Mouse (Mus musculus): ENCODE results near the gene Myg1.

Gene Myg1

GRCm38 (mm10) chr15:102346444-102346843 is 14.9 kb downstream of the Myg1 start:
- no peak for DNase-seq

DNA sequence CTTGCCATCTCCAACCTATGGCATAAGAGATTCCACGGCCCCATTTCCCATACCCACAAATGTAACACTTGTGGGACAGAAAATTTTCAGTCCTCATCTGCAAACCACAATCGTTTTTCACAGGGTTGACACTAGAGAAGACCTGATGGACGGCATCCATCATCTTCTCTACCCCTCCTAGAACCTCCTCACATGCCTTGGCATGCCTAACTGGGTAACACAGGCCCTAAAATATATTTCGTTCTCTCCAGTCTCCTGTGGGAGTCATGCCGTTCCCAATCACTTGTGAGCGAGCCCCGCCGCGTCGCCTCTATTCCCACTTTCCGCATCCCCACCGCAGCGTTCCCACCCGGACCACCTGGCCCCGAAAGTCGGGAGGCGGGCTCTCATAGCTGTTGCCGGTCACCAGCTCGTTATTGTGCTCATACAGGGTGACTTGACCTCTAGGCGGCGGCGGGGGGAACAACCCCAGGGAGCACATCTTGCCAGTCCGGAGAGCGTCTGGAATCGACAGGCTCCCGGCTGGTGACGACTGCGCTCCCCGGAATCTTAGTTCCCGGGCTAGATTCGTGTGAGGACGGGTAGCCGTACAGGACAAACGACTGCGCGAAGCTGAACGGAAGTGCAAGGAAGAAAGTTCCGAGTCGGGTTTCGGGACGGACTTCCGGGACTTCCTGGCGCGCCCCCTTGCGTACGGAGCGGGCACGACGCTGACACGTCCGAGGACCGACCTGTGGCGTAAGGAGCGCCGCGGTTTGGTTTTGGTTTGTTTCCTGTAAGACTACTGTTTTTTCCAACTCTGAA is 18.8 kb downstream of the Myg1 start, which contains the start of gene Aaas:
Aaas (minus strand) TSS at position 634 of the 804 bp plus-strand sequence.
- DNase-seq = peak; percentile 85 to 88

- no peak for DNase-seq
Observed at GRCm38 (mm10) chr15:102350942-102351291, 19.4 kb downstream of the Myg1 start.

DNA sequence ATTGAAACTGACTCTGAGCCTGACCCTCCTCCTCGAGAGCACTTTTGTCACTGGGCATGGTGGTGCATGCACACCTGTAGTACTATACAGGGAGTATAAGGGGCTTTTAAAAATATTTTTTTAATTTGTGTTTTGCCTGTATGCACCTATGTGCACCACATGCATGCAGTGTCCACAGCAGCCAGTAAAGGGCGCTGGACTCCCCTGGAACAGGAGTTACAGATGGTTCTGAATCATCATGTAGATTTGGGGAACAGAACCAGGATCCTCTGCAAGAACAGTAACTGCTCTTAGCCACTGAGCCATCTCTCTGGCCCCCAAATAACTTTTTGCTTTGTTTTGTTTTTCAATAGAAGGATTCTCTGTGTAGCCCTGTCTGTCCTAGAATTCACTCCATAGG is 20.7 kb downstream of the Myg1 start:
- no peak for DNase-seq

DNA sequence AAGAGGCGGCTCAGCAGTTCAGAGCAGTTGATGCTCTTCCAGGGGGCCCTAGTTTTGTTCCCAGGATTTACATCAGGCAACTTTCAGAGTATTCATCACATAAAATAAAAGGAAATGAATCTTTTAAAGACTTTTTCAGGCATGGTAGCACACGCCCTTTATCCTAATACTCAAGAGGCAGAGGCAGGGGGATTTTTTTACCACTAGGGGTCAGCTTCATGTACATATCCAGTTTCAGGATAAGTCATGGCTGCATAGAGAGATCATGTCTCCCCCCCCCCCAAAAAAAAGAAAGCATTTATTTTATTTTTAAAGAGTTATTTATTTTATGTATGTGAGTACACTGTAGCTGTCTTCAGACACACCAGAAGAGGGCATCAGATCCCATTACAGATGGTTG is 22.5 kb downstream of the Myg1 start:
- DNase-seq = no peak

GRCm38 (mm10) chr15:102355134-102355870 is 23.8 kb downstream of the Myg1 start:
- no peak for DNase-seq

- DNase-seq = no peak
Observed at GRCm38 (mm10) chr15:102355871-102356441, 24.4 kb downstream of the Myg1 start.

DNA sequence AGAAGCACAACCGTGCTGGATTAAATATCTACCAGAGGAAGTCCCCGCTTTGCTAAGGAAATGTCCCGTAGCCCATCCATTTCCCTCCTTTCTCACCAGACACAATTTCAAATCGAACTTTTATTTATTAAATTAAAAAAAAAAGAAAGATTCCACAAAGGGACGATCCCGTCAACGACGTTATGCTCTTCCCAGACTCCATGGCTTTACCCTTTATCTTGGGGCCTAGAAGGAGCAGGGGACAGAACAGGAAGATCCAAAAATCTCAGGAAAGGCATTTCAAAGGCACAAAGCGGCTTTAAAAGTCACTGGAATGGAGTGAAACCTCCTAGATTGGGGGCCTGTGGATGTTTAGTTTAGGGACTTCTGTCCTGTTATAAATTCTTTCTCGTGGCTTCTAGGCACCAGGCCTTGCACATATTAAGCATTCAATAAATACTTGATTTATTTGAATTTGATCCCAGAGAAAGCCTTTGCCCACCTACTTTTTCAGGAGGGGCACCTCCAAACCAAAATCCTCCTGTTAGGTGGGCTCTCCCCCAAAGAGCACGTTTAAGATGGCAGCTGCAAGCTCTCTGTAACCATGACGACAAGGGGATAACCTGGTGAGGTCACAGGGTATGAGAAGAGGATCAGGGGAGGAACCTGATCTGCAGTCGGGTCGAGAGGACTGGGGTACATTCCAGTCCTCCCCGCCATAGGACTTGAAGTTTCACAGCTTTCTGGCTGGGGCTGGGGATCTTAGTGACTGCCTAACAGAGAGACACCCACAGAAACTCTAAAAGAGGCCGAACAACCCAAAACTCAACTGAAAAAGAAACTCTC is 25.2 kb downstream of the Myg1 start:
- DNase-seq = no peak

DNA sequence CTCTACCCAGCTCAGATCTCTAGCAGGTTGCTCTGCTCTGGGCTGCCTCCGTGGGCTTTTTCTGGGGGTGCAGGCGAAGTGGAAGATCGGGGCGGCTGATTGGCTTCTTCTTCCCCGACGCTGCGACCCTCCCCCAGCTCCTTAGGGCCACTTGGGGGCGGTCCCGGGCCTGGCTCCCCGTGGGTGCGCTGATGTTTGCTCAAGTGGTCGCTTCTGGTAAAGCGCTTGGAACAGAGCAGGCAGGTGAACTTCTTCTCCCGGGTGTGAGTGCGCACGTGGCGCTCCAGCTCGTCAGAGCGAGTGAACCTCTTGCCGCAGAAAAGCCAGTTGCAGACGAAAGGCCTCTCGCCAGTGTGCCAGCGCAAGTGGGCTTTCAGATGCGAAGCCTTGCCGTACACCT is 26.6 kb downstream of the Myg1 start:
- no peak for DNase-seq

DNA sequence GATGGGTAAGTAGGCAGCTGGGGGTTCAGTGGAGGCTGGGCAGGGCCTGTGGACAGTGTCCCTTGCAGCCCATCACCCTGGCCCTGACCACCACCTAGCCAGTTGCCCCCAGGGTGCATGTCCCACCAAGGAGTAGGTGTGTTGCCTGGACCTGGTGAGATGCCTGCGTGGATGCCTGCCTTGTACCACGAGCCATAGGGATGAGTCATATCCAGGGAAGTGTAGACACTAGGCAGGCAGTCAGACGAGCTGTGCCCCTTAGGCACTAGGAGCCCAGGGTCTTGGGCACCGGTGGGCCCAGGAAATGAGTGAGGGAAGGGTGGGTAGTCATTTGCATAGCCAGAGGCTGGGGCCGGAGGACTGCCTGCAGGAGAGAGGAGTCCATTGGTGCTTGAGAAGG is 27.3 kb downstream of the Myg1 start:
- no peak for DNase-seq

DNA sequence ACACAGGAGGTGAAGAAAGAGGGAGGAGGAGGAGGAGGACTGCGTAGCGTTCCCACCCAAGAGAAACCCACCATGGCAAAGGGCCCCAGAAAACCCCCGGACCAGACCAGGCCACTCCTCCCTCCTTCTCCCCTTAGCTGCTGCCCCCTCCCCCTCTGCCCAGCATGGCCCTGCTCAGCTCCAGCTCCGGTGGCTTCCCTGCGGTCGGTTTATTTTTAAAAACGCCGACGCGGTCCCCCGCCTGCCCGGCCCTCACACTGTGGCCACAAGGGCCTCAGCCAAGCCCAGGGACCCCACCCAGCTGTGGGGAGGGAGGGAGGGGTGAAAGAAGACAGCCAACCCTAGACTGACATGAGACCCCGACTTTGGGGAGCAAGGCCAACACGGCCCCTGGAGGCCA is 31.1 kb downstream of the Myg1 start:
- DNase-seq = no peak

- DNase-seq = no peak
Observed at GRCm38 (mm10) chr15:102364678-102365077, 33.2 kb downstream of the Myg1 start.

DNA sequence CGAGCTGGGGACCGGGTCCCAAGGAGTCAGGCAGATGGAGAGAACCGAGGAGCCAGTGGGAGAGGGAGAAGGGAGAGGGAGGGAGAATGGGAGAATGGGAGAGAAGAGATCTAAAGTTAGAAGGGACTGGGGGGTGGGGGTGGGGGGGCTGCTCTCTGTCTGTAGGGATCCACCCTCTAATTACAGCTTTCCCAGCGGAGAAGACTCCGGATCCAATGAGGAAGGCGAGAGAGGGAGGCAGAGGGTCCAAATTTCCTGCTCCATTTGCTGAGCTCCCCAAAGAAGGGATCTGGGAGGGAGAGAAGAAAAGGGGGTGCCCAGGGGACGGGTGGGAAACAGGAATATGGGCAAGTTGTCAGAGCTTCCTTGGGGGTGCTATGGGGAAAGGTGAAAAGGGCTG is 34.7 kb downstream of the Myg1 start:
- no peak for DNase-seq

GRCm38 (mm10) chr15:102366733-102367344 is 35.3 kb downstream of the Myg1 start, which contains the start of gene Sp7:
Gene Sp7 (minus strand): TSS chr15:102367182.
- no peak for DNase-seq

DNA sequence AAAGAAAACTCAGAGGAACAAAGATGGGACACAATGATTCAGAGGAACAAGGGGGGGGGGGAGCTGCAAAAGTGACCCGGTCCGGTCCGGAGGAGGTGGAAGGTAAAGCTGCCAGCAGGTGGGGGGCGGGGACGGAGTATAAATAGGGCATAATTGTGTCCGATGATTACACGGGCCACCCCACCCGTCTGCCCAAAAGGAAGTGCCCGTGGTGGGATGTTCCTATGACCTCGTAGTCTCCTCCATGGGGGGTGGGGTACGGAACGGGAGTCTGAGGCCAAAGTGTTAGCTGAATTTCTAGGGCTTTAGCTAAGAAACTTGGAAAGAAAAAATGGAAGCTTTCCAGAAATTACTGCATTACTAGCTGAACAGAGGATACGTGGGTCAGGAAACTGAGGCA is 38.5 kb downstream of the Myg1 start:
- no peak for DNase-seq

GRCm38 (mm10) chr15:102370727-102371126 is 39.2 kb downstream of the Myg1 start:
- no peak for DNase-seq

GRCm38 (mm10) chr15:102376453-102377162 is 45.1 kb downstream of the Myg1 start:
- peak; percentile 35 to 49 for DNase-seq

DNA sequence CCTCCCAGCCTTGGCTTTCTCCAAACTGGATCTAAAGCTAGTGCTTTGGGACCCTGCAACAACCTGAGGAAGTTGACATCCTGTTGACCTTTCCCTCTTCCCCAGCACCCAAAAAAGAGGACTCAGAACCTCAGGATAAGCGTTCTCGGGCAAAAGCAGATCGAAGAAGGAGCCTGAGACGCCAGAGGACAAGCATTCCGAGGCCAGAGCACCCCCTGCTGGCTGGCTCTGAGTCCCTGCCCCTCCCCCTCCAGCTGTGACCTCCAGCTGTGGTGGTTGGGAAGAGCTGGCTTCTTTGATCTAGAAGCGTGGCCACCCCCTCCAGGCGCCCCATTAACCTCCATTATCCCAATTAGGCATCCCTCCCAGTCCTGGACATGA is 45.6 kb downstream of the Myg1 start:
- DNase-seq = peak; percentile 52 to 72

DNA sequence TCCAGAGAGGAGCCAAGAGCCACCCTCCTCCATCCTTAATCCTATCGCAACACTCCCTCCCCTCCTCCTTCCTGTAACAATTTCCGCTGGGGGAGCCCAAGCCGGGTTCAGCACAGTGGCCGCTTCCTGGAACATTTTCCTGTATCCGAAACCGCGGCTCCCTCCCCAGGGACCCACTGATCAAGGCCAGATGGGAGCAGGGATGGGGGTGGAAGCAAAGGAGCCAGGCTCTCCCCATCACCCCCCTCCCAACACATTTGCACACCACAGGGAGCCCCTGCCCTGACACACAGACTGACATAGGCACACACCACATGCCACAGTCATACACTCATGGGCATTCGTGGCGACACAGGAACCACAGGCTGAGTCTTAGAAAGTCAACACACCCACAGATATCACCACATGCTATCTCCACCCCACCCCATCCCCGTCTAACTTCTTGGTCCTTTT is 46.3 kb downstream of the Myg1 start:
- no peak for DNase-seq

DNA sequence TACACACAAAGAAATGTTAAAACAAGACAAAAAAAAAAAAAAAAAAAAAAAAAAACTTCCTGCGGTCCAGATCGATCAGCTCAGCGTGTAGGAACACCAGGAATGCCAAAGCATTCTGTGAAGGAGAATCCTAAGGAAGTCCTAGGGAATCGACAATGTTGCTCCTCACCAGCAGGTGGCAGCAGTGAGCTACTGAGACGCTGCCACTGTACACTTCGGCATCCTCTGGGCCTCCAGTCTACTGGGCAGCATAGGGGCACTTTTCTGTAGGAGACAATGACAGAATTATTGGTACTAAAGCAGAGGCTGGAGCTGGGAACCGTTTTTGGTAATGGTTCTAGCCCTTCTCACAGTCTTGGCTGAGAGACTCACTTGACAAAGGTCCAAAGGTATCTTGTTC is 50.1 kb downstream of the Myg1 start:
- peak; percentile 31 to 32 for DNase-seq

DNA sequence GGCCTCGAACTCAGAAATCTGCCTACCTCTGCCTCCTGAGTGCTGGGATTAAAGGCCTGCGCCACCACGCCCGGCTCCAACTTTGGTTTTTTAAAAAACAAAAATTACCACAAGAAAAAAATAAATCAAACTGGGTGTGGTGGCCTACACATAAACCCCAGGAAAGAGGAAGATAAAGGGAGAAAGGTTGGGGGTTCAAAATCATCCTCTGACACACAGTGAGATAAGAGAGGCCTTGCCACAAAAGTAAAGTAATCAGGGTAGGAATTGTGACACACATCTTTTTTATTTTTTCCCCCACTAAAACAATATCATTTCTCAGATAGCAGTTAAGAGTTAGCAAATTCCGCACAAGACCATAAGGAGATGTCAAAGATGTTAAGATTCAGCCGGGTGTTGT is 52.2 kb downstream of the Myg1 start:
- DNase-seq = no peak

GRCm38 (mm10) chr15:102386640-102387039 is 55.1 kb downstream of the Myg1 start:
- no peak for DNase-seq
